In genomic region chr8:126543407-126543806, GRCm38 (mm10) we compare ENCODE assay signal across 14 mouse cellular contexts. TPM values are rescaled to one million over a fixed set of nuclear protein-coding genes. Genes with fewer than 3 reads are reported as not detected.
A peak's percentile ranks its signal among the peaks of the same experiment; 100 is the strongest.
DNase-seq lines count a peak whose midpoint lies in the region; ATAC-seq lines count a peak whose summit lies in the region.
"Had no signal": no experiment of that assay in that cellular context is flagged by ENCODE, and none has a peak within 500 bp of the region (broad histone marks: within the 10 kb centered on the region; RNA-seq: fewer than 3 reads in every experiment).

No protein-coding gene starts in this region.

- no peak overlapping the region for H3K4me2 ChIP-seq in embryonic facial prominence, embryonic 14.5 days (ENCODE audit: low read depth, low read length)
- H3K4me2 ChIP-seq in heart, embryonic 16.5 days (ENCODE audit: low read depth, low read length): no peak overlapping the region
- no peak overlapping the region for H3K4me2 ChIP-seq in limb, embryonic 13.5 days (replicated peaks)
- H3K4me2 ChIP-seq: heart, embryonic 15.5 days; hindbrain, embryonic 14.5 days had no signal

- H3K4me1 ChIP-seq in embryonic facial prominence, embryonic 14.5 days (ENCODE audit: control insufficient read depth, insufficient read depth, low read length): peaks cover 15% of the 10 kb centered on the region
- H3K4me1 ChIP-seq in embryonic facial prominence, embryonic 10.5 days: peaks cover 36% of the 10 kb centered on the region
- peaks cover 48% of the 10 kb centered on the region for H3K4me1 ChIP-seq in heart, embryonic 16.5 days (ENCODE audit: control insufficient read depth, insufficient read depth, low read length)
- peaks cover 20% of the 10 kb centered on the region for H3K4me1 ChIP-seq in limb, embryonic 13.5 days
- H3K4me1 ChIP-seq in limb, embryonic 10.5 days: peaks cover 22% of the 10 kb centered on the region

- peak; percentile 21 for DNase-seq in embryonic facial prominence, embryonic 14.5 days (ENCODE audit: low spot score)
- no peak for DNase-seq in embryonic facial prominence, embryonic 10.5 days (ENCODE audit: low spot score)
- no peak for DNase-seq in heart, postnatal 36 days
- no peak for DNase-seq in limb, embryonic 10.5 days (ENCODE audit: low spot score)
- DNase-seq in cerebellum, postnatal 36 days: peak; percentile 81 to 82
- no peak for DNase-seq in lung, postnatal 14 days
- DNase-seq: kidney, adult 11 months; lung, adult 2 months had no signal

- H3K27ac ChIP-seq in embryonic facial prominence, embryonic 14.5 days (replicated peaks; ENCODE audit: low read depth, low read length): no peak overlapping the region
- no peak overlapping the region for H3K27ac ChIP-seq in embryonic facial prominence, embryonic 10.5 days (replicated peaks)
- 0 out of 2 replicates have a peak overlapping the region, but pooled peaks have one; percentile 52 for H3K27ac ChIP-seq in heart, embryonic 16.5 days (ENCODE audit: low read length)
- peak overlapping the region; percentile 10; the same call in 1 of the 2 replicates for H3K27ac ChIP-seq in limb, embryonic 13.5 days
- no peak overlapping the region for H3K27ac ChIP-seq in limb, embryonic 10.5 days
- H3K27ac ChIP-seq: hindbrain, embryonic 14.5 days had no signal

- no peak overlapping the region for H3K4me3 ChIP-seq in embryonic facial prominence, embryonic 14.5 days (ENCODE audit: low read depth, low read length)
- H3K4me3 ChIP-seq in embryonic facial prominence, embryonic 10.5 days: no peak overlapping the region
- no peak overlapping the region for H3K4me3 ChIP-seq in heart, embryonic 16.5 days (ENCODE audit: low read length)
- no peak overlapping the region for H3K4me3 ChIP-seq in limb, embryonic 13.5 days
- H3K4me3 ChIP-seq in limb, embryonic 10.5 days: no peak overlapping the region
- H3K4me3 ChIP-seq: heart, embryonic 15.5 days had no signal

- H3K36me3 ChIP-seq in embryonic facial prominence, embryonic 14.5 days (ENCODE audit: control insufficient read depth, insufficient read depth, low read length): no peaks in the 10 kb centered on the region
- H3K36me3 ChIP-seq in embryonic facial prominence, embryonic 10.5 days (replicated peaks): no peaks in the 10 kb centered on the region
- H3K36me3 ChIP-seq in heart, embryonic 16.5 days (ENCODE audit: control insufficient read depth, insufficient read depth): no peaks in the 10 kb centered on the region
- H3K36me3 ChIP-seq in limb, embryonic 13.5 days: no peaks in the 10 kb centered on the region
- H3K36me3 ChIP-seq in limb, embryonic 10.5 days: no peaks in the 10 kb centered on the region
- H3K36me3 ChIP-seq: heart, embryonic 15.5 days had no signal

- H3K9me3 ChIP-seq in embryonic facial prominence, embryonic 14.5 days (ENCODE audit: control insufficient read depth, low read length): no peaks in the 10 kb centered on the region
- H3K9me3 ChIP-seq in embryonic facial prominence, embryonic 10.5 days: no peaks in the 10 kb centered on the region
- H3K9me3 ChIP-seq in heart, embryonic 16.5 days (replicated peaks; ENCODE audit: control insufficient read depth, low read length): no peaks in the 10 kb centered on the region
- H3K9me3 ChIP-seq in limb, embryonic 13.5 days: no peaks in the 10 kb centered on the region
- H3K9me3 ChIP-seq in limb, embryonic 10.5 days (replicated peaks): no peaks in the 10 kb centered on the region
- H3K9me3 ChIP-seq: heart, embryonic 15.5 days had no signal

- H3K27me3 ChIP-seq in embryonic facial prominence, embryonic 14.5 days (replicated peaks; ENCODE audit: control insufficient read depth, insufficient read depth, low read length): no peaks in the 10 kb centered on the region
- H3K27me3 ChIP-seq in embryonic facial prominence, embryonic 10.5 days (replicated peaks; ENCODE audit: low read depth, poor library complexity, severe bottlenecking): no peaks in the 10 kb centered on the region
- H3K27me3 ChIP-seq in heart, embryonic 16.5 days (ENCODE audit: control insufficient read depth, insufficient read depth, low read length): no peaks in the 10 kb centered on the region
- no peaks in the 10 kb centered on the region for H3K27me3 ChIP-seq in limb, embryonic 13.5 days
- no peaks in the 10 kb centered on the region for H3K27me3 ChIP-seq in limb, embryonic 10.5 days (ENCODE audit: low read depth, poor library complexity, severe bottlenecking)
- H3K27me3 ChIP-seq: CH12.LX; heart, embryonic 15.5 days had no signal

- 76% methylated on average over 8 of the region's 8 CpGs for WGBS in embryonic facial prominence, embryonic 14.5 days
- 89% methylated on average over 8 of the region's 8 CpGs for WGBS in embryonic facial prominence, embryonic 10.5 days
- WGBS in heart, embryonic 16.5 days: 68% methylated on average over 8 of the region's 8 CpGs
- 79% methylated on average over 8 of the region's 8 CpGs for WGBS in limb, embryonic 13.5 days
- WGBS in limb, embryonic 10.5 days: 87% methylated on average over 8 of the region's 8 CpGs

- intact Hi-C loops in heart, postnatal 36 days (cut with DNase I): no loop called here

- ATAC-seq in embryonic facial prominence, embryonic 14.5 days (ENCODE audit: low read depth): no peak
- ATAC-seq in heart, embryonic 16.5 days (replicated peaks; ENCODE audit: extremely low read depth, insufficient read depth, low FRiP score): no peak
- ATAC-seq in limb, embryonic 13.5 days (ENCODE audit: low FRiP score, low read depth): no peak
- ATAC-seq: midbrain, embryonic 16.5 days had no signal

- no peak overlapping the region for H3K9ac ChIP-seq in embryonic facial prominence, embryonic 14.5 days (ENCODE audit: low read depth, low read length)
- H3K9ac ChIP-seq in heart, embryonic 16.5 days (ENCODE audit: low read length): no peak overlapping the region
- no peak overlapping the region for H3K9ac ChIP-seq in limb, embryonic 13.5 days
- H3K9ac ChIP-seq: heart, embryonic 15.5 days; hindbrain, embryonic 14.5 days had no signal

RNA-seq across cellular contexts. Expression of gene Irf2bp2, which starts 50.4 kb away (rescaled TPM):
- 10.6 and 10.7 TPM in 2 replicates for polyA plus RNA-seq in embryonic facial prominence, embryonic 14.5 days (2014; fragmentation: Nextera tagmentation; extraction: Ambion mirVana)
- 4.5 and 5.4 TPM in 2 replicates for polyA plus RNA-seq in embryonic facial prominence, embryonic 10.5 days (2016; fragmentation: Nextera tagmentation; extraction: Ambion mirVana)
- 9.1 and 9.8 TPM in 2 replicates for polyA plus RNA-seq in heart, embryonic 16.5 days (2015; fragmentation: Nextera tagmentation; extraction: Ambion mirVana)
- 10 to 100 TPM; 64.3 to 71.2 TPM for total RNA-seq in heart, postnatal 36 days (2021)
- 11.6 and 11.8 TPM in 2 replicates for polyA plus RNA-seq in limb, embryonic 13.5 days (2015; fragmentation: Nextera tagmentation; extraction: Ambion mirVana)
- 4.2 and 4.5 TPM in 2 replicates for polyA plus RNA-seq in limb, embryonic 10.5 days (2016; fragmentation: Nextera tagmentation; extraction: Ambion mirVana)

Comparison
In these comparisons a context has a peak if more than half of its experiments do, and no peak if none do; other contexts are left out.
1. DNase-seq: peak in embryonic facial prominence, embryonic 14.5 days (single experiment) and cerebellum, postnatal 36 days (2 of 2); none in embryonic facial prominence, embryonic 10.5 days (single experiment), heart, postnatal 36 days (0 of 2), limb, embryonic 10.5 days (single experiment) and lung, postnatal 14 days (single experiment).
2. H3K27ac ChIP-seq: peak in heart, embryonic 16.5 days (single experiment) and limb, embryonic 13.5 days (single experiment); none in embryonic facial prominence, embryonic 14.5 days (single experiment), embryonic facial prominence, embryonic 10.5 days (single experiment) and limb, embryonic 10.5 days (single experiment).